Mouse (Mus musculus) midbrain, embryonic 14.5 days (tissue): ENCODE measurements around the gene Gpr171. TPM values are rescaled to one million over a fixed set of nuclear protein-coding genes. Genes with fewer than 3 reads are reported as not detected.
A peak's percentile ranks its signal among the peaks of the same experiment; 100 is the strongest.
"Not testable (repeated sequence)": the region's sequence is repeated elsewhere in the genome, so short reads cannot be mapped to it uniquely, and the experiment has no call there.

Experiments
- ATAC-seq: fragments of 200-750 bp; cut with Nextera tagmentation; 2 replicates; pipeline ENCODE4 v1.8.0; 2017; ENCODE audit warnings: moderate number of reproducible peaks, moderate library complexity; ENCODE audit not compliant: low FRiP score, low TSS enrichment
- DNase-seq: peaks from one replicate; pipeline ENCODE4 v3.0.0-alpha.2; 2015
- H3K27ac ChIP-seq: fragments of 300-500 bp; sonication (generic); replicated peaks from 2 replicates; pipeline ENCODE4 v1.5.1; 2014; ENCODE audit warnings: mild to moderate bottlenecking, low read depth, low read length, moderate library complexity
- H3K27me3 ChIP-seq: fragments of 300-500 bp; sonication (generic); 2 replicates; pipeline ENCODE4 v1.6.1; 2014; ENCODE audit warnings: low read length, control low read depth, mixed read lengths; ENCODE audit not compliant: control insufficient read depth, insufficient read depth
- H3K36me3 ChIP-seq: fragments of 300-500 bp; sonication (generic); 2 replicates; pipeline ENCODE4 v1.6.1; 2014; ENCODE audit warnings: low read length, control low read depth; ENCODE audit not compliant: control insufficient read depth, insufficient read depth
- H3K4me1 ChIP-seq: fragments of 300-500 bp; sonication (generic); 2 replicates; pipeline ENCODE4 v1.6.1; 2014; ENCODE audit warnings: mild to moderate bottlenecking, antibody characterized with exemption, low read length, control low read depth; ENCODE audit not compliant: control insufficient read depth, insufficient read depth
- H3K4me2 ChIP-seq: fragments of 300-500 bp; sonication (generic); 2 replicates; pipeline ENCODE4 v1.6.1; 2014; ENCODE audit warnings: mild to moderate bottlenecking, low read length, moderate library complexity
- H3K4me3 ChIP-seq: fragments of 300-500 bp; sonication (generic); replicated peaks from 2 replicates; pipeline ENCODE4 v1.5.1; 2014; ENCODE audit warnings: low read depth, low read length
- H3K9ac ChIP-seq: fragments of 300-500 bp; sonication (generic); replicated peaks from 2 replicates; pipeline ENCODE4 v1.6.1; 2014; ENCODE audit warnings: mild to moderate bottlenecking, low read length, moderate library complexity
- H3K9me3 ChIP-seq: fragments of 300-500 bp; sonication (generic); 2 replicates; pipeline ENCODE4 v1.6.1; 2016; ENCODE audit warnings: low read length, control low read depth, mixed read lengths; ENCODE audit not compliant: control insufficient read depth
- WGBS: fragments of 180-500 bp; shearing (Covaris S2); extraction: QIAGEN DNeasy Blood & Tissue Kit; methylation state at CpG from one replicate; pipeline ENCODE4 v1.1.7; 2014; 5-methylcytosine and 5-hydroxymethylcytosine counted together
- polyA plus RNA-seq: library from polyadenylated mRNA; unstranded; fragments of >200 nt; fragmentation: Nextera tagmentation; extraction: Ambion mirVana; gene quantifications from 2 replicates; pipeline ENCODE4 v1.2.1, GENCODE M21; 2014

The Gpr171 gene
- polyA plus RNA-seq, 1 experiment from 2014 or later: 1.3 TPM

GRCm38 (mm10) chr3:59069071-59069470, 32.5 kb downstream of the Gpr171 start:
- H3K4me3 ChIP-seq, H3K9me3 ChIP-seq, ATAC-seq, H3K4me1 ChIP-seq, H3K27ac ChIP-seq, H3K27me3 ChIP-seq, H3K9ac ChIP-seq, H3K36me3 ChIP-seq, H3K4me2 ChIP-seq: not testable (repeated sequence)
- WGBS: 89% methylated on average over 1 of the region's 1 CpGs
- DNase-seq: peak; percentile 14

- Histone ChIP-seq H3K27ac (no peak overlapping the region), H3K36me3 (no peaks in the 10 kb centered on the region), H3K4me3 (no peak overlapping the region), H3K4me2 (no peak overlapping the region), H3K9ac (no peak overlapping the region), H3K27me3 (no peaks in the 10 kb centered on the region), H3K9me3 (no peaks in the 10 kb centered on the region), H3K4me1 (no peaks in the 10 kb centered on the region)
- ATAC-seq: no peak
- no peak for DNase-seq
- 76% methylated on average over 8 of the region's 8 CpGs for WGBS
Observed at GRCm38 (mm10) chr3:59066558-59067294, 34.9 kb downstream of the Gpr171 start.

GRCm38 (mm10) chr3:59065937-59066336, 35.7 kb downstream of the Gpr171 start:
- H3K36me3 ChIP-seq: no peaks in the 10 kb centered on the region
- no peak overlapping the region for H3K4me2 ChIP-seq
- H3K27me3 ChIP-seq: no peaks in the 10 kb centered on the region
- no peaks in the 10 kb centered on the region for H3K4me1 ChIP-seq
- ATAC-seq (no peak), DNase-seq (no peak)
- WGBS: 89% methylated on average over 3 of the region's 3 CpGs
- no peak overlapping the region for H3K4me3 ChIP-seq
- H3K9me3 ChIP-seq: no peaks in the 10 kb centered on the region
- no peak overlapping the region for H3K9ac ChIP-seq
- no peak overlapping the region for H3K27ac ChIP-seq

- Histone ChIP-seq H3K9ac (no peak overlapping the region), H3K4me2 (no peak overlapping the region), H3K4me3 (no peak overlapping the region), H3K27me3 (no peaks in the 10 kb centered on the region), H3K27ac (no peak overlapping the region), H3K9me3 (no peaks in the 10 kb centered on the region), H3K36me3 (no peaks in the 10 kb centered on the region), H3K4me1 (0 out of 2 replicates have a peak, but pooled peaks cover 3% of the 10 kb centered on the region)
- WGBS: 93% methylated on average over 4 of the region's 4 CpGs
- DNase-seq (no peak), ATAC-seq (no peak)
Observed at GRCm38 (mm10) chr3:59063431-59063830, 38.2 kb downstream of the Gpr171 start.

GRCm38 (mm10) chr3:59062141-59062540, 39.5 kb downstream of the Gpr171 start:
- DNase-seq: no peak
- H3K4me1 ChIP-seq: 0 out of 2 replicates have a peak, but pooled peaks cover 3% of the 10 kb centered on the region
- WGBS: 85% methylated on average over 5 of the region's 5 CpGs
- ATAC-seq: no peak
- no peak overlapping the region for H3K27ac ChIP-seq
- H3K9me3 ChIP-seq: no peaks in the 10 kb centered on the region
- H3K27me3 ChIP-seq: no peaks in the 10 kb centered on the region
- H3K36me3 ChIP-seq: no peaks in the 10 kb centered on the region
- no peak overlapping the region for H3K4me3 ChIP-seq
- H3K4me2 ChIP-seq: no peak overlapping the region
- no peak overlapping the region for H3K9ac ChIP-seq

- WGBS: 91% methylated on average over 7 of the region's 7 CpGs
- ATAC-seq: no peak
- no peak for DNase-seq
- H3K36me3 ChIP-seq: no peaks in the 10 kb centered on the region
- no peak overlapping the region for H3K27ac ChIP-seq
- H3K9ac ChIP-seq: no peak overlapping the region
- H3K9me3 ChIP-seq: no peaks in the 10 kb centered on the region
- no peak overlapping the region for H3K4me3 ChIP-seq
- H3K4me2 ChIP-seq: no peak overlapping the region
- H3K27me3 ChIP-seq: no peaks in the 10 kb centered on the region
- 0 out of 2 replicates have a peak, but pooled peaks cover 3% of the 10 kb centered on the region for H3K4me1 ChIP-seq
Observed at GRCm38 (mm10) chr3:59060131-59060530, 41.5 kb downstream of the Gpr171 start.

GRCm38 (mm10) chr3:59059022-59059541, 42.5 kb downstream of the Gpr171 start:
- peak; percentile 95 for DNase-seq
- no peak overlapping the region for H3K27ac ChIP-seq
- 3% methylated on average over 7 of the region's 7 CpGs for WGBS
- no peaks in the 10 kb centered on the region for H3K36me3 ChIP-seq
- ATAC-seq: peak; percentile 87
- peak overlapping the region; percentile 38 for H3K4me2 ChIP-seq
- 0 out of 2 replicates have a peak, but pooled peaks cover 3% of the 10 kb centered on the region for H3K4me1 ChIP-seq
- no peaks in the 10 kb centered on the region for H3K27me3 ChIP-seq
- H3K9me3 ChIP-seq: no peaks in the 10 kb centered on the region
- H3K4me3 ChIP-seq: no peak overlapping the region
- no peak overlapping the region for H3K9ac ChIP-seq

- Histone ChIP-seq H3K27ac (no peak overlapping the region), H3K27me3 (no peaks in the 10 kb centered on the region), H3K4me1 (0 out of 2 replicates have a peak, but pooled peaks cover 3% of the 10 kb centered on the region), H3K36me3 (no peaks in the 10 kb centered on the region), H3K4me3 (no peak overlapping the region), H3K9ac (no peak overlapping the region), H3K4me2 (no peak overlapping the region), H3K9me3 (no peaks in the 10 kb centered on the region)
- no peak for DNase-seq
- ATAC-seq: no peak
- 87% methylated on average over 17 of the region's 17 CpGs for WGBS
Observed at GRCm38 (mm10) chr3:59054834-59055535, 46.6 kb downstream of the Gpr171 start.
